ENCODE assay signal across 8 mouse cellular contexts in the genomic region with DNA sequence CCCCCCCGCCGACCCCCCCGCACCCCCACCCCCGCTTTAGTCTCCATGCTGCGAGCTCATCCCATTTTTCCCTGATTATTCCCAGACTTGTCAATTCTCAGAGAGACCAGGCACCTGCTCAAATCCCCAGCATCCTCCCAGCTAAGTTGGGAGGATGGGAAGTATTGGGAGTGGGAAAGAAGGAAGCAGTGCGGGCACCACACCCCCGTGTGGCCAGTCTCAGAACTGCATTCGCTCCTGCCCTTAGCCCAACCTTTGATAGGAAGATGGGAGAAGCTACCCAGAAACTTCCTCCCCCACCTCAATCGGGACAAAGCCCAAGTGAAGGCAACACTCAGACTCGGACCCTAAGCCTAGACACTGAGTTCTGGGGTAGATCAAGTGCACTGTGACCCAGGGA. TPM values are rescaled to one million over a fixed set of nuclear protein-coding genes. Genes with fewer than 3 reads are reported as not detected.
A peak's percentile ranks its signal among the peaks of the same experiment; 100 is the strongest.
DNase-seq lines count a peak whose midpoint lies in the region; ATAC-seq and TF ChIP-seq lines count a peak whose summit lies in the region.

No protein-coding gene starts in this region.

- H3K9me3 ChIP-seq in kidney, embryonic 16.5 days (ENCODE audit: low read length): no peaks in the 10 kb centered on the region
- no peaks in the 10 kb centered on the region for H3K9me3 ChIP-seq in hindbrain, postnatal 0 days (ENCODE audit: low read length)
- H3K9me3 ChIP-seq in limb, embryonic 11.5 days (ENCODE audit: control insufficient read depth, low read length): no peaks in the 10 kb centered on the region

- no peak overlapping the region for H3K4me2 ChIP-seq in kidney, embryonic 16.5 days (replicated peaks; ENCODE audit: low read depth, low read length)
- H3K4me2 ChIP-seq in hindbrain, postnatal 0 days (ENCODE audit: low read depth, low read length): peak overlapping the region; percentile 91
- no peak overlapping the region for H3K4me2 ChIP-seq in limb, embryonic 11.5 days (ENCODE audit: low read depth, severe bottlenecking)

- no peaks in the 10 kb centered on the region for H3K27me3 ChIP-seq in kidney, adult 2 months (replicated peaks; ENCODE audit: control insufficient read depth, insufficient read depth, low read length)
- no peaks in the 10 kb centered on the region for H3K27me3 ChIP-seq in kidney, embryonic 16.5 days (ENCODE audit: insufficient read depth, low read length)
- H3K27me3 ChIP-seq in hindbrain, postnatal 0 days (ENCODE audit: insufficient read depth, low read length): no peaks in the 10 kb centered on the region
- H3K27me3 ChIP-seq in limb, embryonic 11.5 days (ENCODE audit: control insufficient read depth, insufficient read depth, low read length): no peaks in the 10 kb centered on the region
- no peaks in the 10 kb centered on the region for H3K27me3 ChIP-seq in testis, adult 2 months (ENCODE audit: control insufficient read depth, insufficient read depth, low read length)

- TF ChIP-seq CTCF in kidney, adult 2 months (conservative IDR thresholded peaks at IDR 0.05; ENCODE audit: insufficient read depth, insufficient read length, low read depth, low read length): peak; percentile 86
- TF ChIP-seq CTCF in hindbrain, postnatal 0 days (IDR thresholded peaks at IDR 0.05; ENCODE audit: low read depth): peak; percentile 92
- peak; percentile 87; the same call in 1 of the 2 replicates for TF ChIP-seq CTCF in testis, adult 2 months (IDR thresholded peaks at IDR 0.05; ENCODE audit: control insufficient read depth, insufficient read depth, insufficient replicate concordance, low read depth, low read length)

- H3K4me3 ChIP-seq in kidney, adult 2 months (ENCODE audit: insufficient read depth, low read depth, low read length): no peak overlapping the region
- no peak overlapping the region for H3K4me3 ChIP-seq in kidney, embryonic 16.5 days (ENCODE audit: low read length)
- H3K4me3 ChIP-seq in hindbrain, postnatal 0 days (ENCODE audit: low read length): no peak overlapping the region
- no peak overlapping the region for H3K4me3 ChIP-seq in limb, embryonic 11.5 days (ENCODE audit: low read depth, low read length)
- H3K4me3 ChIP-seq in testis, adult 2 months (ENCODE audit: control insufficient read depth, low read depth, low read length): no peak overlapping the region

- TF ChIP-seq POLR2A in kidney, adult 2 months (IDR thresholded peaks at IDR 0.05; ENCODE audit: low read depth, low read length): no peak
- TF ChIP-seq POLR2A in testis, adult 2 months (IDR thresholded peaks at IDR 0.05; ENCODE audit: control insufficient read depth, low read depth, low read length): no peak

- 14% methylated on average over 10 of the region's 10 CpGs for WGBS in kidney, adult 2 months
- 12% methylated on average over 10 of the region's 10 CpGs for WGBS in kidney, embryonic 16.5 days
- 4% methylated on average over 10 of the region's 10 CpGs for WGBS in hindbrain, postnatal 0 days
- 4% methylated on average over 10 of the region's 10 CpGs for WGBS in limb, embryonic 11.5 days

- no peaks in the 10 kb centered on the region for H3K36me3 ChIP-seq in kidney, adult 2 months (ENCODE audit: control insufficient read depth, insufficient read depth, low read length)
- H3K36me3 ChIP-seq in kidney, embryonic 16.5 days (ENCODE audit: insufficient read depth, low read length): 0 out of 2 replicates have a peak, but pooled peaks cover 7% of the 10 kb centered on the region
- H3K36me3 ChIP-seq in hindbrain, postnatal 0 days (ENCODE audit: insufficient read depth, low read length): peaks cover 17% of the 10 kb centered on the region
- no peaks in the 10 kb centered on the region; the same call in 1 of the 2 replicates for H3K36me3 ChIP-seq in limb, embryonic 11.5 days (ENCODE audit: control insufficient read depth, insufficient read depth, low read length)
- H3K36me3 ChIP-seq in testis, adult 2 months (ENCODE audit: control insufficient read depth, insufficient read depth, low read length): no peaks in the 10 kb centered on the region; the same call in 1 of the 2 replicates

- DNase-seq in kidney, adult 2 months: peak; percentile 71
- peak; percentile 86 to 89 for DNase-seq in cerebellum, postnatal 36 days
- peak; percentile 88 for DNase-seq in gastrocnemius, postnatal 10 days
- peak; percentile 88 for DNase-seq in hindbrain, postnatal 0 days (ENCODE audit: low spot score)
- DNase-seq in limb, embryonic 11.5 days (ENCODE audit: low spot score): peak; percentile 83
- peak; percentile 57 for DNase-seq in naive thymus-derived CD4-positive, alpha-beta T cell, adult 2 months (ENCODE audit: low read depth)

- no peak overlapping the region for H3K9ac ChIP-seq in kidney, embryonic 16.5 days (replicated peaks; ENCODE audit: low read length)
- no peak overlapping the region for H3K9ac ChIP-seq in hindbrain, postnatal 0 days (replicated peaks; ENCODE audit: low read length)
- H3K9ac ChIP-seq in limb, embryonic 11.5 days (ENCODE audit: low read length): no peak overlapping the region

- H3K4me1 ChIP-seq in kidney, adult 2 months (ENCODE audit: control insufficient read depth, insufficient read depth, low read length): peaks cover 4% of the 10 kb centered on the region; the same call in 1 of the 2 replicates
- peaks cover 26% of the 10 kb centered on the region for H3K4me1 ChIP-seq in kidney, embryonic 16.5 days (ENCODE audit: insufficient read depth, low read length)
- H3K4me1 ChIP-seq in hindbrain, postnatal 0 days (ENCODE audit: insufficient read depth, low read length): peaks cover 33% of the 10 kb centered on the region
- peaks cover 11% of the 10 kb centered on the region; the same call in 1 of the 2 replicates for H3K4me1 ChIP-seq in limb, embryonic 11.5 days (ENCODE audit: control insufficient read depth, insufficient read depth, low read length)
- peaks cover 16% of the 10 kb centered on the region for H3K4me1 ChIP-seq in testis, adult 2 months (ENCODE audit: control insufficient read depth, insufficient read depth, low read length)

- no peak for ATAC-seq in kidney, embryonic 16.5 days (ENCODE audit: low FRiP score, low TSS enrichment)
- ATAC-seq in hindbrain, postnatal 0 days: no peak
- ATAC-seq in limb, embryonic 11.5 days (ENCODE audit: insufficient number of reproducible peaks, low FRiP score, low TSS enrichment, low read depth): no peak

- no peak overlapping the region for H3K27ac ChIP-seq in kidney, adult 2 months (ENCODE audit: insufficient read depth, low read depth, low read length)
- no peak overlapping the region for H3K27ac ChIP-seq in kidney, embryonic 16.5 days (ENCODE audit: low read length)
- peak overlapping the region; percentile 71; the same call in 1 of the 2 replicates for H3K27ac ChIP-seq in hindbrain, postnatal 0 days
- no peak overlapping the region for H3K27ac ChIP-seq in limb, embryonic 11.5 days (replicated peaks; ENCODE audit: low read depth, low read length)
- no peak overlapping the region for H3K27ac ChIP-seq in testis, adult 2 months (ENCODE audit: control insufficient read depth, insufficient read depth, low read depth, low read length)

RNA-seq across cellular contexts. Expression of a gene that starts 4.7 kb away (rescaled TPM):
- 6.5 and 8.1 TPM in 2 replicates for polyA plus RNA-seq in kidney, adult 2 months (2012; rRNA removed)
- polyA plus RNA-seq in kidney, embryonic 16.5 days (2015; fragmentation: Nextera tagmentation; extraction: Ambion mirVana): 7.3 and 7.5 TPM in 2 replicates
- total RNA-seq in gastrocnemius, postnatal 10 days (2021): 100 to 1,000 TPM; 114 to 122 TPM
- total RNA-seq in hindbrain, postnatal 0 days (2014; rRNA removed): 88.0 and 96.9 TPM in 2 replicates
- polyA plus RNA-seq in hindbrain, postnatal 0 days (2015; fragmentation: Nextera tagmentation; extraction: Ambion mirVana): 28.1 and 33.4 TPM in 2 replicates
- polyA plus RNA-seq in limb, embryonic 11.5 days (2014; fragmentation: Nextera tagmentation; extraction: Ambion mirVana): 7.3 and 7.6 TPM in 2 replicates
- polyA plus RNA-seq in testis, adult 2 months (2012; rRNA removed): 7.6 and 8.2 TPM in 2 replicates

RNA-seq across cellular contexts. Expression of a gene that starts 15.1 kb away (rescaled TPM):
- polyA plus RNA-seq in kidney, adult 2 months (2012; rRNA removed): not detected in 2 replicates
- polyA plus RNA-seq in kidney, embryonic 16.5 days (2015; fragmentation: Nextera tagmentation; extraction: Ambion mirVana): 0.39 and 1.7 TPM in 2 replicates
- total RNA-seq in gastrocnemius, postnatal 10 days (2021): not detected
- total RNA-seq in hindbrain, postnatal 0 days (2014; rRNA removed): not detected in 2 replicates
- 0.37 and 0.60 TPM in 2 replicates for polyA plus RNA-seq in hindbrain, postnatal 0 days (2015; fragmentation: Nextera tagmentation; extraction: Ambion mirVana)
- 0.45 and 0.56 TPM in 2 replicates for polyA plus RNA-seq in limb, embryonic 11.5 days (2014; fragmentation: Nextera tagmentation; extraction: Ambion mirVana)
- polyA plus RNA-seq in testis, adult 2 months (2012; rRNA removed): 22.4 and 23.7 TPM in 2 replicates

RNA-seq across cellular contexts. Expression of a gene that starts 37.8 kb away (rescaled TPM):
- polyA plus RNA-seq in kidney, adult 2 months (2012; rRNA removed): 1.1 TPM in 2 replicates
- polyA plus RNA-seq in kidney, embryonic 16.5 days (2015; fragmentation: Nextera tagmentation; extraction: Ambion mirVana): 0.44 and 0.79 TPM in 2 replicates
- total RNA-seq in gastrocnemius, postnatal 10 days (2021): 1 to 10 TPM in 1 of 2 experiments, under 1 TPM in 1; 0.78 to 1.3 TPM
- total RNA-seq in hindbrain, postnatal 0 days (2014; rRNA removed): 123 and 130 TPM in 2 replicates
- 33.9 and 38.6 TPM in 2 replicates for polyA plus RNA-seq in hindbrain, postnatal 0 days (2015; fragmentation: Nextera tagmentation; extraction: Ambion mirVana)
- polyA plus RNA-seq in limb, embryonic 11.5 days (2014; fragmentation: Nextera tagmentation; extraction: Ambion mirVana): 0.04 and 0.21 TPM in 2 replicates
- 1.3 and 1.7 TPM in 2 replicates for polyA plus RNA-seq in testis, adult 2 months (2012; rRNA removed)

RNA-seq across cellular contexts. Expression of a gene that starts 46.0 kb away (rescaled TPM):
- 112 and 130 TPM in 2 replicates for polyA plus RNA-seq in kidney, adult 2 months (2012; rRNA removed)
- polyA plus RNA-seq in kidney, embryonic 16.5 days (2015; fragmentation: Nextera tagmentation; extraction: Ambion mirVana): 560 and 578 TPM in 2 replicates
- total RNA-seq in gastrocnemius, postnatal 10 days (2021): 100 to 1,000 TPM; 270 to 274 TPM
- 187 and 191 TPM in 2 replicates for total RNA-seq in hindbrain, postnatal 0 days (2014; rRNA removed)
- 445 and 455 TPM in 2 replicates for polyA plus RNA-seq in hindbrain, postnatal 0 days (2015; fragmentation: Nextera tagmentation; extraction: Ambion mirVana)
- polyA plus RNA-seq in limb, embryonic 11.5 days (2014; fragmentation: Nextera tagmentation; extraction: Ambion mirVana): 654 and 670 TPM in 2 replicates
- 78.0 and 85.5 TPM in 2 replicates for polyA plus RNA-seq in testis, adult 2 months (2012; rRNA removed)

RNA-seq across cellular contexts. Expression of a gene that starts 56.0 kb away (rescaled TPM):
- 6.8 and 7.1 TPM in 2 replicates for polyA plus RNA-seq in kidney, adult 2 months (2012; rRNA removed)
- 19.5 and 20.6 TPM in 2 replicates for polyA plus RNA-seq in kidney, embryonic 16.5 days (2015; fragmentation: Nextera tagmentation; extraction: Ambion mirVana)
- total RNA-seq in gastrocnemius, postnatal 10 days (2021): 1 to 10 TPM; 2.9 to 5.0 TPM
- total RNA-seq in hindbrain, postnatal 0 days (2014; rRNA removed): 10.5 and 13.1 TPM in 2 replicates
- polyA plus RNA-seq in hindbrain, postnatal 0 days (2015; fragmentation: Nextera tagmentation; extraction: Ambion mirVana): 14.2 and 14.5 TPM in 2 replicates
- polyA plus RNA-seq in limb, embryonic 11.5 days (2014; fragmentation: Nextera tagmentation; extraction: Ambion mirVana): 19.1 and 23.6 TPM in 2 replicates
- polyA plus RNA-seq in testis, adult 2 months (2012; rRNA removed): 96.4 and 104 TPM in 2 replicates

Comparison
In these comparisons a context has a peak if more than half of its experiments do, and no peak if none do; other contexts are left out.
1. RNA of a gene that starts 37.8 kb away (polyA plus RNA-seq): 33.9 to 38.6 TPM in hindbrain, postnatal 0 days; 1.3 to 1.7 TPM in testis, adult 2 months, 1.1 TPM in kidney, adult 2 months, 0.44 to 0.79 TPM in kidney, embryonic 16.5 days and 0.04 to 0.21 TPM in limb, embryonic 11.5 days; every median in the first group is over 10 times any median in the second.
2. Peak in every context shown above with its lines, with median percentiles within 50 percentile points of each other: DNase-seq and CTCF ChIP-seq.